Mouse (Mus musculus): ENCODE results near the gene Vamp2. TPM values are rescaled to one million over a fixed set of nuclear protein-coding genes. Genes with fewer than 3 reads are reported as not detected.

Gene Vamp2
- total RNA-seq, 1 experiment from 2014 or later, result 10.0 TPM

DNA sequence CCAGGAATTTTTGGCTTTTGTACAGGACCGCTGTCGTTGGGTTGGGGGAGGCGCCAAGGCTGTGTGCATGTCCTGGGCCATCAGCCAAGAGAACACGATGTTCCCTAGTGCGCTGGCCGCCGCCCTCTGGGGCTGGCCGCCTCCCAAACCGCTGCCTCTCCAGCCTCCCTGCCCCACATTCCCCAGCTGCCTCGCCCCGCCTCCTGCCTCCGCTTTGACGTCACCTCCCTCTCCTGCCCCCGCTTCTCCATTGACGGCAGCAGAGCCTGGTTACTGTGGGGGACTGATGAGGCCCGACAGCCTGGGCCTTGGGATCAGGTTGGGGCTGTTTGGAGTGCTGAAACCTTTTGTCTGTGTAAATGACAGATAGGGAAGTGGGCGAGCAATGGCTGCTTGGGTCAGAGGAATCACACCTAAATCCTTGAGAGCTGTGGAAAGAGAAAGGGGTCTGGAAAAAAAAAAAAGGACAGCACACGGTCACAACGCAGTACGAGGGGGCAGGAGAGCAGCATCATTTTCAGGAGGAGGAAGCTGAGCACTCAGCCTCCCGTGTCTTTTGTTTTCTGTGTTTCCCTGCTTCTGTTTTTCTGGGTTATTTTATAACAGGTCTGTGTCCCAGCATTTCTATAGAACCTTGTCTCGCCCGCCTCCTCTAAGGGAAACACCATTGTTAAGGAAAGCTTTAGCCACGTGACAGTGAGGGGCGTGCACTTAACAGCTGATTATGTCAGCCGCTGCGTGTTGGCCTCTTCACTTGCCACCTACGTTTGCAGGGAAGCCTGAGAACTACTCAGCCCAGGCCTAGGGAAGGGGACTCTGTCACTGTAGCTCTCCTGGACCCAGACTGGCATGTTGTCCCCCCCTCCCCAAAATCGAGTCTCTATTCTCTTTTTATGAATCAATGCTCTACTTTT lies 9.0 kb downstream of the Vamp2 start:
- peak; percentile 27 for ATAC-seq (replicated peaks; ENCODE audit: low read depth, poor library complexity, severe bottlenecking)

DNA sequence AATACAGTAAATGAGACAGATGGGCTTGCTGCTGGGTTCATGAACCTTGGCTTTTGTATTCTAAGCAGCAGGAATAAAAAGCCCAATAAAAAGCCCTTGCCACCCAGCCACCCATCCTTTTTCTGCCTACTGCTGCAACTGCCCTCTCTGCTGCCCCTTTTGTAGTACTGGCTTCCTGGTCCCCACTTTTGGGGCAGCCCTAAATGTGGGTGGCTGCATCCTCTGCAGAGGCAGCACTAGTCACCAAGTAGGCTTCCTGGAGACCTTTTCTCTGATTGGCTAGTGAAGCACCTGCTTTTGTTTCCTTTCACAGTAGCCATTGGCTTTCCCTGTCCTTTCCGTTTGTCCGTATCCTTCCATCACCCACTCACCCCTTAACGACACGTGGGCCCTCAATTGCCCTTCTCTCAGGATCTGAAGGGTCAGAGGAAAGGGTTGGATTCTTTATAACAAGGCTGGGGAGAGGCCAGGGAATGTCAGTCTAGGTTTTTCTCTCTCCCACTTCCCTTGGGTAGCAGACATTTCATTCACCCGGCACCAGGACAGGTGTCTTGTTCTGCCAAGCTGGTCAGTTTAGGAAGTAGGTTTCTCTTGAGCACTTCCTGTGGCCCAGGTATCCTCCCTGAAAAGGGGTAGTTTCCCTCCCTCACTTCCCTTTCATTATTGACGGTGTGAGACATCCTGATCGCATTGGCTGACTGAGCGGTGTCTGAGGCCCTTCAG lies 9.9 kb downstream of the Vamp2 start:
- ATAC-seq (replicated peaks; ENCODE audit: low read depth, poor library complexity, severe bottlenecking), result no peak

DNA sequence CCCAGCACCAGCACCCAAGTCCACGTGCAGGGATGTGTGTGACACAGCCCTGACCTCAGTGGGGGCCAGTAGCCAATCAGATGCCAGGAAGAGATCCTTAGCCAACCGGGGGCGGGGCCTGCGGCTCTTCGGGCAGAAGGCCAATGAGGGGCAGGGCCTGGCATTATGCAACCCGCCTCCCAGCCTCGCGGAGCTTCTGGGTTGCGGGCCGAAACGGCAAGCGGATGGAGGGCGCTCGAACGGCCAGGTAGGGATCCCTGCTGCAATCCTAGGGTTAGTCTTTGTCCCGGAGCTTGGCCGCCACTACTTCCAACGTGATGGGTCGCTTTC lies 10.4 kb downstream of the Vamp2 start:
- peak; percentile 34 for ATAC-seq (replicated peaks; ENCODE audit: low read depth, poor library complexity, severe bottlenecking)

DNA sequence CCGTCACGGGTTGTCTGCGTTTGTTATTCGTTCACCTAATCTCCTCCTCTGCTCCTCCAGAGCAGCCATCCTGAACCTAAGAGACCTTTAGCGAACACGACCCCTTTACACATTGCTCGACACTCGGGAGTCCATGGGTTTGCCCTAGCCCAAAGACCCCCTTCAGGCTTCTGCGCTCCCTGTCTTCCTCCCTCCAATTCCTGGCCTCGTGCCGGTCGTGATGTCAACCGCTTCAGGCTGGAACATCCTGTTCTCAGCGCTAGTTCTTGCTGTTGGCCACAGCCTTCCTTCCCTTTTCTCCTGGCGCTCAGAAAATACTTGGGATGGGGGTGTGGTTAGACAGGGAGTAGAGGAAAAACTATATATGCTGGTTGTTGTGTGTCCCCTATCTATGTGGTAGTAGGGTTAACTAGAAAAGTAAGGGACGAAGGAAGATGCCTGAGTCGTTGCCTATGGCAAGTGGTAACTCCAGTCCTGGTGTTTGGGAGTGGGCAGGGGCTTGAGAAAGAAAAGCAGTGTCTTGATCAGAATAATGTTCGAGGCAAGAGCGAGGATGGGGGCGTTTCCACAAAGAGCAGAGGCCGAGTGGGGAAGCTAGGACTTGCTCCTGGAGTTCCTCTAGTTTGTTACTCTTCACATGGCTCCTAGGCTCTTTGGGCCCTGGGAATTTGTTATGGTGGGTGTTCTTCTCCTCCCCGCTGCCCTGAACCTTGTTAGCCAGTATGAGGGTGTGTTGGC lies 11.1 kb downstream of the Vamp2 start:
- no peak for ATAC-seq (replicated peaks; ENCODE audit: low read depth, poor library complexity, severe bottlenecking)

DNA sequence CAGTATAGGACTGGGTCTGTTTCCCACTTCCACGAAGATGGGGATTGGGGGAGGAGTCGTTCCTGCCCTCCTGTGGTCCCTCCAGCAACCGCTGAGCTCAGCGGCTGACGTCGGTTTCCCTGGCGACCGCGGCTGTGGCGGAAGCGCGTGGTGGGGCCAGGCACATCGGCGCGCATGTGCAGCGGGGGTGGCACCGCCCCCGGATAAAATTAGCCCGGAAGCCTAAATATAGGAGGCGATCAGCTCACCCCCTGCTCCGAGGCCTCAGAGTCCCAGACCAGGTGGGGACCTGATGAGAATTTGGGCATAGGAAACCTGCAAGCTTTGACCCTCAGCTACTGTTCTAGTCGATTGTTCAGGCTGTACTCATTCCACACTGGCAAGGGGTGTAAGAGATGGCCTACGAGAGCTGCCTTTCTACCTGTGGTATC lies 11.6 kb downstream of the Vamp2 start:
- ATAC-seq (replicated peaks; ENCODE audit: low read depth, poor library complexity, severe bottlenecking), result peak; percentile 40

DNA sequence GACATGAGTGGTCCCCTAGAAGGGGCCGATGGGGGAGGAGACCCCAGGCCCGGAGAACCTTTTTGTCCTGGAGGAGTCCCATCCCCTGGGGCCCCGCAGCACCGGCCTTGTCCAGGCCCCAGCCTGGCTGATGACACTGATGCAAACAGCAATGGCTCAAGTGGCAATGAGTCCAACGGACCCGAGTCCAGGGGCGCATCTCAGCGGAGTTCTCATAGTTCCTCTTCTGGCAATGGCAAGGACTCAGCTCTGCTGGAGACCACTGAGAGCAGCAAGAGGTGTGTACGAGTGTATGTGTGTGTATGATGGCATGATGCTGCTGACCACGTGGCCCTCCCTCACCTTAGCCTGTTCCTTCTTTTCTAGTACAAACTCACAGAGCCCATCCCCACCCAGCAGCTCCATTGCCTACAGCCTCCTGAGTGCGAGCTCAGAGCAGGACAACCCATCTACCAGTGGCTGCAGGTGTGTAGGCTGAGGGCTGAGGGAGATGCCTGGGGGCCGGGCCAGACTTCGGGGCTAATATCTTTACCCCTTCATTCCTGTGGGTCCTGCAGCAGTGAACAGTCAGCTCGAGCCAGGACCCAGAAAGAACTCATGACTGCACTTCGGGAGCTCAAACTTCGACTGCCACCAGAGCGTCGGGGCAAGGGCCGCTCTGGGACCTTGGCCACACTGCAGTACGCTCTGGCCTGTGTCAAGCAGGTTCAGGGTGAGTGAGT lies 12.5 kb downstream of the Vamp2 start:
- ATAC-seq (replicated peaks; ENCODE audit: low read depth, poor library complexity, severe bottlenecking), result no peak

DNA sequence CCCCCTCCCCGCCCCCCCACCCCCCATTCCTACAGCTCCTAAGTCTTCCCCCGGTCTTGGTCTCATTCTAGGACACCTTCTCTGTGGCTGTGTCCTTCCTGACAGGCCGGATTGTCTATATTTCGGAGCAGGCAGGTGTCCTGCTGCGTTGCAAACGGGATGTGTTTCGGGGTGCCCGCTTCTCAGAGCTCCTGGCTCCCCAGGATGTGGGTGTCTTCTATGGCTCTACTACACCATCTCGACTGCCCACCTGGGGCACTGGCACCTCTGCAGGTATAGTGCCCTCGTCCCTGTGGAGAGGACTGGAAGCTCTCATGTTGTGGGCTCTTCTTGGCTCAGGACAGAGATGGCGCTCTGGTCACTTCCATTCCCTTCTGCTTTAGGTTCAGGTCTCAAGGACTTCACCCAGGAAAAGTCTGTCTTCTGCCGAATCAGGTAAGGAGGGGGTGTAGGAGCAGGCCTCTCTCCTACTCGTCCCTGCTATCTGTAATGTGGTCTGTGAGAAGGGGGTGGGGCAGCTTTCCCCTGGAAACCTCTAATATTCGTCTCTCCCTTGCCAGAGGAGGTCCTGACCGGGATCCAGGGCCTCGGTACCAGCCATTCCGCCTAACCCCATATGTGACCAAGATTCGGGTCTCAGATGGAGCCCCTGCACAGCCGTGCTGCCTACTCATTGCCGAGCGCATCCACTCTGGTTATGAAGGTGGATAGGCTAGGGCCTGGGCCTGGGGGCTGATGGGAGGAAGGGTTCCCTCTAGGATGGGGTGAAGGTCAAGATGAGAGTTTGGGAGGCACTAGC lies 13.5 kb downstream of the Vamp2 start:
- no peak for ATAC-seq (replicated peaks; ENCODE audit: low read depth, poor library complexity, severe bottlenecking)

DNA sequence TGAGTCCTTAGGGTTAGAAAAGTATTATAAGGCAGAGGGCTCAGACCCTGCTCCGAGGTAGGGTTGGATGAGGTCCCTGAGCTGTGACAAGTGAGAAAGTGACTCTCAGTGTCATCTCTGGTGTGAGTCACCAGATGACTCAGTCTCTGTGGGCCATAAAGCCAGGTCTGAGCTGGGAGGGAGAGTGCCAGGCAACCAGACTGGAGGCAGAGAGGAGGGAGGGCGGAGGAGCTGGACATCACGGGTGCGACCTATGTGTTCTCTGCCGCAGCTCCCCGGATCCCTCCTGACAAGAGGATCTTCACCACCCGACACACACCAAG lies 14.1 kb downstream of the Vamp2 start:
- no peak for ATAC-seq (replicated peaks; ENCODE audit: low read depth, poor library complexity, severe bottlenecking)

DNA sequence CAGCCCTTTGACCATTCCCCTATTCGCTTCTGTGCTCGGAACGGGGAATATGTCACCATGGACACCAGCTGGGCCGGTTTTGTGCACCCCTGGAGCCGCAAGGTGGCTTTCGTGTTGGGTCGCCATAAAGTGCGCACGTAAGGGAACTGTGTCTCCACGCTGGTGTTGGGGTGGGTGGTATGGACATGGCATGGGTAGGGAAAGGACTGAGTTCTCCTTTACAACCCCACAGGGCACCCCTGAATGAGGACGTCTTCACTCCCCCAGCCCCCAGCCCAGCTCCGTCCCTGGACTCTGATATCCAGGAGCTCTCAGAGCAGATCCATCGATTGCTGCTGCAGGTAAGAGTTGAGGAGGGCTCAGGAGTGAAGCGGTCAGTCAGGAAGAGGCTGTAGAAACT lies 14.8 kb downstream of the Vamp2 start:
- no peak for ATAC-seq (replicated peaks; ENCODE audit: low read depth, poor library complexity, severe bottlenecking)

DNA sequence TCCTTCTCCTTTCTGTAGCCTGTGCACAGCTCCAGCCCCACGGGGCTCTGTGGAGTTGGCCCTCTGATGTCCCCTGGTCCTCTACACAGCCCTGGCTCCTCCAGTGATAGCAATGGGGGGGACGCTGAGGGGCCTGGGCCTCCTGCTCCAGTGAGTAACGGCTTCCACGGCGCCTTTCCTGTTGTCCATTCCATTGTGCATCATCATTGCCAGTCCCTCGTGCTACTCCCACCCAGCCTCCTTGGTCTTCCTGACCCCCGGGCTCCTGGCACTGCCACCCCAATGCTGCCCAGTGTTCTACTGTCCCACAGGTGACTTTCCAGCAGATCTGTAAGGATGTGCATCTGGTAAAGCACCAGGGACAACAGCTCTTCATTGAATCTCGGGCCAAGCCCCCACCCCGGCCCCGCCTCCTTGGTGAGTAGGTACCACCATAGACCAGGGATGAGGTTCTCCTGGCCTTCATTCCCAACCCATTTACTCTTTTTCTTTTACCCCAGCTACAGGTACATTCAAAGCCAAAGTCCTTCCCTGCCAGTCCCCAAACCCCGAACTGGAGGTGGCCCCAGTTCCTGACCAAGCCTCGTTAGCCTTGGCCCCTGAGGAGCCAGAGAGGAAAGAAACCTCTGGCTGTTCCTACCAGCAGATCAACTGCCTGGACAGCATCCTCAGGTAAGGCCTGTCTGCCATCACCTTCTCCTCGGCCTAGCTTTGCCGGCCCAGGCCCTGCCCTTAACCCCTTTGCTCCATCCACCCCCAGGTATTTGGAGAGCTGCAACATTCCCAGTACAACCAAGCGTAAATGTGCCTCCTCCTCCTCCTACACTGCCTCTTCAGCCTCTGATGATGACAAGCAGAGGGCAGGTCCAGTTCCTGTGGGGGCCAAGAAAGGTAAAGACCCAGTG lies 15.5 kb downstream of the Vamp2 start:
- no peak for ATAC-seq (replicated peaks; ENCODE audit: low read depth, poor library complexity, severe bottlenecking)

DNA sequence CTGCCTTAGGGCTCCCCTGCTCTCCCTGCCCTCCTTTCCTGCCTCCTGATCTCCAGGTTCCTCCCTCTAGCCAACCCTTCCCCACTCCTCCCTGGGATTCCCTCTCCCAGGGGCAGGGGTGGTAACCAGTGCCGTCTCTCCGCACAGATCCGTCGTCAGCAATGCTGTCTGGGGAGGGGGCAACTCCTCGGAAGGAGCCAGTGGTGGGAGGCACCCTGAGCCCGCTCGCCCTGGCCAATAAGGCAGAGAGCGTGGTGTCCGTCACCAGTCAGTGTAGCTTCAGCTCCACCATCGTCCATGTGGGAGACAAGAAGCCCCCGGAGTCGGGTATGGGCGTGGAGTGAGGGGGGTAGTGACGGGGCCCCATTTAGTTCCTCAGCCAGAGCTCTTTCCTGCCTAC lies 16.2 kb downstream of the Vamp2 start:
- no peak for ATAC-seq (replicated peaks; ENCODE audit: low read depth, poor library complexity, severe bottlenecking)

DNA sequence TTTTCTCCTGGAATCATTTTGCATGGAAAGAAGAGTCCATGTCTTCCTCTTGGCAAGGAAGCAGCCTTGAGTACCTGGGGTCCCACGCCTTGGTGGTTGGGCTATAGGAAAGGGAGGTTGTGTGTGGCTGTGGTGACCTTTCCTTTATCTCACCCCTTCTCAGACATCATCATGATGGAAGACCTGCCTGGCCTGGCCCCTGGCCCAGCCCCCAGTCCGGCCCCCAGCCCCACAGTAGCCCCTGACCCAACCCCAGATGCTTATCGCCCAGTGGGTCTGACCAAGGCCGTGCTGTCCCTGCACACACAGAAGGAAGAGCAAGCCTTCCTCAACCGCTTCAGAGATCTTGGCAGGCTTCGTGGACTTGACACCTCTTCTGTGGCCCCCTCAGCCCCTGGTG lies 16.9 kb downstream of the Vamp2 start:
- ATAC-seq (replicated peaks; ENCODE audit: low read depth, poor library complexity, severe bottlenecking), result no peak

DNA sequence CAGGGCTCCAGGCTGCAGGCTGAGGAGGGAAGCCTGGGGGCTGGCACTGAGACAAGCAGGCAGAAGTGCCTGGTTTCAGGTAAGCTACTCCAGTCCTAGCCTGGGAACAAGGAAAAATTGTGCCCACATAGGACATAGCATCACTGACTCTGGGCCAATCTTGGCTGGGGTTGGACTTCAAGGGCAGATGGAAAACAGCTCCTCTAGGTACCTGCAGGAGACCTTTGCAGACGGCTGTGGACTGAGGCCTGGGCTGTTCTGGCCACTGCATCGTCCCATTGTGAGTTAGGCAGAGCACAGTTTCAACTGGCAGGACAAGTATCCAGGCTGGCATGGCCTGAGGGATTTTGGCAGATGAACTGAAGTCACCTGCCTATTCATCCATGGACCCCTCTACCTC lies 17.5 kb downstream of the Vamp2 start:
- ATAC-seq (replicated peaks; ENCODE audit: low read depth, poor library complexity, severe bottlenecking), result no peak

DNA sequence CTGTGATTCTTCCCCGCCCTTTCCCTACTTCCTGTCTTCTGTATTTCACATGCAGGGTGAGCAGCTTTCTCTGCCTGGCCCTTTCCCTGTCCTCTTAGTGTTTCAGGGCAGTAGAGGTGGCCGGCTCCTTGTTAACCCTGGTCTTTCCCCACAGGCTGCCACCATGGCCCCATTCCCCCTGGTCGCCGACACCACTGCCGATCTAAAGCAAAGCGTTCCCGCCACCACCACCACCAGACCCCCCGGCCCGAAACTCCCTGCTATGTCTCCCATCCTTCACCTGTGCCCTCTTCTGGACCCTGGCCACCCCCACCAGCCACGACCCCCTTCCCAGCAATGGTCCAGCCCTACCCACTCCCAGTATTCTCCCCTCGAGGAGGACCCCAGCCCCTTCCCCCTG lies 18.0 kb downstream of the Vamp2 start:
- no peak for ATAC-seq (replicated peaks; ENCODE audit: low read depth, poor library complexity, severe bottlenecking)

DNA sequence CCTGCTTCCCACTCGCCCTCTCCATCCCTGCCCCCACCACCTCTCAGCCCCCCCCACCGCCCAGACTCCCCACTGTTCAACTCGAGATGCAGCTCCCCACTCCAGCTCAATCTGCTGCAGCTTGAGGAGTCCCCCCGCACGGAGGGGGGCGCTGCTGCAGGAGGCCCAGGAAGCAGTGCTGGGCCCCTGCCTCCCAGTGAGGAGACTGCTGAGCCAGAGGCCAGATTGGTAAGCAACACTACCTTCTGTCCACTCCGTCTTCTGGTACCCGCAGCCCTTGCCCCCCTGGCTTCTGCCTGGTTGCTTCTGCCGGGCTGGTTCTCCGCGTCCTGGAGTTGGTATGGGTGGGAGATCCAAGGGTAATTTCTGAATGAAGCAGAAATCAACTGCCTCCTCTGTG lies 18.6 kb downstream of the Vamp2 start:
- ATAC-seq (replicated peaks; ENCODE audit: low read depth, poor library complexity, severe bottlenecking), result no peak

DNA sequence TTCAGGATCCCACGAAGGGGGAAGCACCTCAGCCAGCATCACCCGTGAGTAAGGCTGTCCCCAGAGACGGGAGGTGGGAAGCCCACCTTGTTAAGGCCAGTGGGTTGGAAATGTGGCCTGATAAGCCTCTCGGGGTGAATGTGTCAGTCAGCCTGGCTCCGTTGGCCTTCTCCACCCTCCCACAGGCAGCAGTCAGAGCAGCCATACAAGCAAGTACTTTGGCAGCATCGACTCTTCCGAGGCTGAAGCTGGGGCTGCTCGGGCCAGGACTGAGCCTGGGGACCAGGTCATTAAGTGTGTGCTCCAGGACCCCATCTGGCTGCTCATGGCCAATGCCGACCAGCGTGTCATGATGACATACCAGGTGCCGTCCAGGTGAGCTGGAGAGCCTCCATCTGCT lies 19.4 kb downstream of the Vamp2 start:
- no peak for ATAC-seq (replicated peaks; ENCODE audit: low read depth, poor library complexity, severe bottlenecking)

DNA sequence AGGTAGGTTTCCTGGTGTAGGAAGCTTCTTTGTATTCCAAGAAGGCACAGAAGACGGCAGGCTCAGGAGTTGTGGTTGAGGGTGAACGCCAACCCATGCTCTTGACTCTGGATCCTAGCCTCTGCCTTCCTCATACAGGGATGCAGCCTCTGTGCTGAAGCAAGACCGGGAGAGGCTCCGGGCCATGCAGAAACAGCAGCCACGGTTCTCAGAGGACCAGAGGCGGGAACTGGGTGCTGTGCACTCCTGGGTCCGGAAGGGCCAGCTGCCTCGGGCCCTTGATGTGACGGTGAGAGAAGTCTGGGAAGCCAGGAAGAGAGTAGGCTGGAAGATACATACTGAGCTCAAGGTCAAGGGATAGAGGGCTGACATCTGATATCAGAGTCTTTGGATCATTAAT lies 19.9 kb downstream of the Vamp2 start:
- no peak for ATAC-seq (replicated peaks; ENCODE audit: low read depth, poor library complexity, severe bottlenecking)

DNA sequence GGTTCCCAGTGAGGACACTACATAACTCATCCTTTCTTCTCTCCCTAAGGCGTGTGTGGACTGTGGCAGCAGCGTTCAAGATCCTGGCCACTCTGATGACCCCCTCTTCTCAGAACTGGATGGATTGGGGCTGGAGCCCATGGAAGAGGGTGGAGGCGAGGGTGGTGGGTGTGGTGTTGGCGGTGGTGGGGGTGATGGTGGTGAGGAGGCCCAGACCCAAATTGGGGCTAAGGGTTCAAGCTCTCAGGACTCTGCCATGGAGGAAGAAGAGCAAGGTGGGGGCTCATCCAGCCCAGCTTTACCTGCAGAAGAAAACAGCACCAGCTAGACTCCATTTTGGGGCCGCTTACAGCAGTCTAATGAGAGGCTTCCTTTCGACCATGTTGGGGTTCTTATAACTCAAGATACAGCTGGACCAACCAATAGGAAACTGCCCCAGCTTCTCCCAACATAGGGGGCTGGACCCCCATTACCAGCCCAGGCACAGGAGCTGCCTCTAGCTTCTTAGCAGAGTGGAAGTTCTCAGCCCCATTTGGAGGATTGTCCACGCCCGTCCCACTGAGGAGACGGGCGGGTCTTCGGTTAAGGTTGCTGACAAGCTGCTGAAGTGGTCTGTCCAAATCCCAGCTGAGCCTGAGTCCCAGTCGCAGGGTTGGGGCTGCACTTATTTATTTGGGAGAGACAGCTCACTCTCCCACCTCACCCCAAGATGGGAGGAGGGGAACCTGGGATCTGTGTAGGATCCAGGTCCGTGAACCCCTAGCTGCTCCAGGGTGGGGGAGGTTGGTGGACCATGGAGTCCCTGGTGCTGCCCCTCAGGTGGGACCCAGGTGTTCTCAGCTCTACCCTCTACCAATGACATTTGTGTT lies 21.0 kb downstream of the Vamp2 start:
- ATAC-seq (replicated peaks; ENCODE audit: low read depth, poor library complexity, severe bottlenecking), result no peak

Data from common myeloid progenitor, adult 5-6 weeks (primary cell).